Mouse (Mus musculus) ES-Bruce4 (cell line): ENCODE data around the gene Taar3.

Source experiments
- CTCF ChIP-seq: IDR thresholded peaks from one replicate; pipeline ENCODE4 v1.8.1; 2011; ENCODE audit warnings: low read depth, low read length
- POLR2A ChIP-seq: IDR thresholded peaks from one replicate; pipeline ENCODE4 v1.8.1; 2011; ENCODE audit warnings: low read length; ENCODE audit not compliant: insufficient read depth

- no peak for TF ChIP-seq CTCF
- no peak for TF ChIP-seq POLR2A
These were observed 37.1 kb downstream of the Taar3 start for GRCm38 (mm10) chr10:23986419-23986818.
